Mouse (Mus musculus): ENCODE data around the gene Cdhr1. TPM values are rescaled to one million over a fixed set of nuclear protein-coding genes. Genes with fewer than 3 reads are reported as not detected.

The Cdhr1 gene
- polyA plus RNA-seq, 1 experiment from 2014 or later, result not detected

DNA sequence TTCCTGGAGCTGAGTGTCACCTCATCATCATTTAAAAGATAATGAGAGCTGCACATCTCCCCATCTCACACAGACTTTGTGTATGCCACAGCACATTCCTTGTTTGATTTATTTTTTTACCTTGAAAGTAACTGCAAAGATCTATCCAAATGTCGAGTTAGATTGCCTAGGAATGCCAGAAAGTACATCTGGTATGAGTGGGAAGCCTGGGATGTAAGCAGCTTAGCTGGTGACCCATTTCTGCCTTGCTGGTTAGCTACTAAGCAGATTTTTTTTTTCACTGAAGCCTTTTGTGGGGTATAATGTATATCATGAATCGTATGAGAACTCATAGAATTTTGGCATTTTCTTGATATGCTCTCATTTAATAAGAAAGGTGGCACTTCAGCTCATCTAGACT is 31.5 kb downstream of the Cdhr1 start:
- no peak overlapping the region for H3K4me2 ChIP-seq
- no peak overlapping the region for H3K27ac ChIP-seq
- no peak overlapping the region for H3K4me3 ChIP-seq
- ATAC-seq, result no peak
- no peaks in the 10 kb centered on the region for H3K4me1 ChIP-seq
- no peaks in the 10 kb centered on the region for H3K27me3 ChIP-seq (replicated peaks)
- H3K9me3 ChIP-seq (replicated peaks), result no peaks in the 10 kb centered on the region
- 42% methylated on average over 2 of the region's 2 CpGs for WGBS (ENCODE audit: insufficient replicate concordance)
- no peak overlapping the region for H3K9ac ChIP-seq
- no peaks in the 10 kb centered on the region for H3K36me3 ChIP-seq

DNA sequence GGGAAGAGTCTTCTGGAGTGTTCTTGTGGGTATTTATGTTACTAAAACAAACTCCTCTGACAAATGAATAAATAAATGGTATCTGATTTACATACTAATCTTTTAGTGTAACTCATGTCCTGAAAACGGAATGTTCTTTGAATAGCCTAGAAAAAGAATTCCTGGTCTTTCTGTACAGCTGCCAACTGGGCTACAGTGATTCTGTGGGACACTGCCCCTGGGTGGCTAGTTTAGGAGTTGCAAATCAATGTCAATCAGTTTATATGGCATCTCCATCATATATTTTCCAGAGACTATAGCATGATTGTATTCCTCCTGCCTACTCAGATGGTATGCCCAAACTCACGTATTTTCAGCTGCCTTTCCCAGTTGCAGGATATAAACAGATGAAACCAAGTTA is 33.3 kb downstream of the Cdhr1 start:
- Histone ChIP-seq H3K9me3 (replicated peaks) (no peaks in the 10 kb centered on the region), H3K9ac (no peak overlapping the region), H3K27ac (no peak overlapping the region), H3K4me2 (no peak overlapping the region), H3K27me3 (replicated peaks) (no peaks in the 10 kb centered on the region), H3K4me3 (no peak overlapping the region), H3K36me3 (no peaks in the 10 kb centered on the region), H3K4me1 (no peaks in the 10 kb centered on the region)
- WGBS (ENCODE audit: insufficient replicate concordance), result 42% methylated on average over 2 of the region's 2 CpGs
- no peak for ATAC-seq

DNA sequence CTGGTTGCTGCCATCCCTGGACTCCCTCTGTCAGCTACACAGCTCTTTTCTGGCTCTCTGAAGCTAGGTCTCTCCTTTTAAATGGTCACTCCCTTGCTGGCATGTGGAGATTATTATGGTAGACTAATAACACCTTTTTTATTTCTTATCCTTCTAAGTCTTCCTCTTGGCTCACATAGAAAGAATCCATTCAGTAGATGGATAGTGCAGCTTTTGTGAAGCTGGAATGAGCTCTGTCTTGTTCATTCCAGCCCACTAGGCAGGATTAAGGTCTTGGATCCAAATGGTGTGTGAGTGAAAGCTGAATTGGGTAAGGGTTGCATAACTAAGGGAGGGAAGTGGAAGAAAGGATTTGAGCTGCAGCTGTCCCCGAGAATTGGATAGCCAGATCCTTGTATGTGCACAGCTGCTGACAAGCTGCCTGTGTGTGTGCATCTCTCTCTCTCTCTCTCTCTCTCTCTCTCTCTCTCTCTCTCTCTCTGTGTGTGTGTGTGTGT is 49.2 kb downstream of the Cdhr1 start, which contains the start of gene Rgr:
Gene Rgr, minus strand, starts transcription at position 51 of the 497 bp plus-strand sequence.
- ATAC-seq, result no peak
- Histone ChIP-seq H3K9ac (no peak within 1 kb of the TSS), H3K9me3 (replicated peaks) (no peaks in the 10 kb centered on the region), H3K4me2 (no peak within 1 kb of the TSS), H3K4me1 (no peaks in the 10 kb centered on the region), H3K27me3 (replicated peaks) (no peaks in the 10 kb centered on the region), H3K27ac (no peak within 1 kb of the TSS), H3K4me3 (no peak within 1 kb of the TSS), H3K36me3 (no peaks in the 10 kb centered on the region)
- 62% methylated on average over 1 of the region's 1 CpGs for WGBS (ENCODE audit: insufficient replicate concordance)

DNA sequence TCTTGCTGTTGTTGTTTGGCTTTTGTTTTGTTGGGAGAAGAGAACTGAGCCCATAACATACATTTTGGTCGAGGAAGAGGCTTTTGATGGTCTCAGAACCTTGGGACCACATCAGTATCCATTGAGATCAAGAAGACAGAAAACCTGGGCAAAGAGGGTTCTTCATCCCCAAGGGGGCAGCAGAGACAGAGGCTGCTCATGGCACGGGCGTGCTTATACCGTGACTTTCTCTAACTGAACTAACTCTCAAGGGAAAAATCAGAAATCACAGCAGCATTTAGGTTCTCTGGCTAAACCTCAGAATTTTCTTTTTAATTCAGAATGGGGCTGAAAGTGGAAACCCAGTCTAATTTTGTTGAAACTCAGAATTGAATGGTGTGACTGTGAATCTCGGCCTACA is 63.7 kb downstream of the Cdhr1 start:
- no peak overlapping the region for H3K4me3 ChIP-seq
- H3K9me3 ChIP-seq (replicated peaks), result no peaks in the 10 kb centered on the region
- H3K27me3 ChIP-seq (replicated peaks), result no peaks in the 10 kb centered on the region
- ATAC-seq, result no peak
- no peak overlapping the region for H3K9ac ChIP-seq
- H3K4me1 ChIP-seq, result no peaks in the 10 kb centered on the region
- no peaks in the 10 kb centered on the region for H3K36me3 ChIP-seq
- no peak overlapping the region for H3K27ac ChIP-seq
- no peak overlapping the region for H3K4me2 ChIP-seq
- 44% methylated on average over 5 of the region's 5 CpGs for WGBS (ENCODE audit: insufficient replicate concordance)

DNA sequence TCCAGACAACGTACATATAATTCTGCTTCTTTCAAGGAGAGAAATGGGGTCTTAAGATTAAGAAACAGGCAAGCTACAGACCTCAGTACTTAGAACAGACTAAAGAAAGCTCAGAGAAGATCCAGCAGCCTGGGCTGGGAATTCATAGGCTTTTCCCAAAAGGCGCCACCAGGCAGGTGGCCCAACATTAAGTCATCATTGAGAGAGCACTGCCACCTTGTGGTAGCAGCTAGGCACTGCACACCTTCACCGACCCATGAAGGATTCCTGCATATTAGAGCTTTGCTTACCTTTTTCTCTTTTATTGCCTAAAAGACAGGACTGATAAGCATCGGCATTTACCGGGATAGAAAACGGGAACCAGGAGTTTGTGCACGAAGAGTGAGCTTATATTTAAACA is 64.9 kb downstream of the Cdhr1 start:
- H3K4me2 ChIP-seq, result no peak overlapping the region
- H3K4me3 ChIP-seq, result no peak overlapping the region
- H3K36me3 ChIP-seq, result no peaks in the 10 kb centered on the region
- no peak for ATAC-seq
- H3K27ac ChIP-seq, result no peak overlapping the region
- H3K4me1 ChIP-seq, result no peaks in the 10 kb centered on the region
- H3K9ac ChIP-seq, result no peak overlapping the region
- 16% methylated on average over 7 of the region's 7 CpGs for WGBS (ENCODE audit: insufficient replicate concordance)
- H3K9me3 ChIP-seq (replicated peaks), result no peaks in the 10 kb centered on the region
- H3K27me3 ChIP-seq (replicated peaks), result no peaks in the 10 kb centered on the region

DNA sequence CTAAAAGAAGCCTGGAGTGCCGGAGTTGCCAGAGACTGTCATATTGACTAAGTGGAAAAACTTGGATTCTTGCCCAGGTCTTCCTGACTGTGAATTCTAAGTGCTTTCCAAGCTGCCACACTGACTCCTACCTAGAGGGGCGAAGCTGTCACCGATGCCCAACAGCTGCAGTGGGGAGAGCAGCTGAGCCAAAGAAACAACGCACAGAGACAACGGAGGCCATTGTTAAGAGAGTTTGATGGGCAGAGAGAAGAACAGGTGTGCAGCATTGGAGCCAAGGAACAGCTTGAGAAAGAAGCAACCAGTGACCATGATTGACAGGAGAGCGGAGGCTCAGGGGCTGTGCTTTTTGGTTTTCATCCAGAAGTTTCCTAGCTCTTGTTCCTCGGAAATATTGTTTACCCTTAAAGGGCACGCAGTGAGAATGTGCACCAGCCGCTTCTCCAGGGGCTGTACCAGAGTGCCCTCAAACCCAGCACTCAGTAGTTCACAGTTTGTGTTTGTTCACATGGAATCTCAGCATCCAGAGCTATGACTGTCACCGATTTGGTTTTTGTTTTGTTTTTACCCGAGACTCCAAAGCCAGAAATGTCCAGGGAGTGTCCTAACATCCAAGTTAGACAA is 65.6 kb downstream of the Cdhr1 start:
- Histone ChIP-seq H3K9ac (no peak overlapping the region), H3K36me3 (no peaks in the 10 kb centered on the region), H3K27ac (no peak overlapping the region), H3K4me1 (no peaks in the 10 kb centered on the region), H3K4me2 (no peak overlapping the region), H3K27me3 (replicated peaks) (no peaks in the 10 kb centered on the region), H3K9me3 (replicated peaks) (no peaks in the 10 kb centered on the region), H3K4me3 (no peak overlapping the region)
- WGBS (ENCODE audit: insufficient replicate concordance), result 75% methylated on average over 11 of the region's 11 CpGs
- ATAC-seq, result no peak

DNA sequence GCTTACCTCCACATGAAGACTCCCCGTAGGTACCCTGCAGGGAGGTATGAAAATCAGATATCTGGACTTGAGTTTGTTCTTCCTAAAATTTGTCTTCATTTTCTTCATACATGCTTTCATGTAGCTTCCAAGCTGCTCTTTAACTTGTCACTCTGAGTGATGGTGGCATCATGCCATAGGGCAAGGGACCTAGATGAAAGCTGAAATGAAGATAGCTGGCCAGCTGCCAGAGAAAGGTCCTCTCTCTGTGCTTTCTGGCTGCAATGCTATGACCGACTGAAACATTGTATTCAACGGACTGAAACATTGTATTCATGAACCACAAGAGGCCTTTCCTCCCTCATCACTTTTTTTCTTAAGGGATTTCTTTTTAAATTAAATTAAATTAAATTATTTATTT is 69.6 kb downstream of the Cdhr1 start:
- H3K36me3 ChIP-seq, result no peaks in the 10 kb centered on the region
- no peak overlapping the region for H3K4me2 ChIP-seq
- 69% methylated on average over 3 of the region's 3 CpGs for WGBS (ENCODE audit: insufficient replicate concordance)
- no peak overlapping the region for H3K27ac ChIP-seq
- ATAC-seq, result no peak
- H3K27me3 ChIP-seq (replicated peaks), result no peaks in the 10 kb centered on the region
- no peak overlapping the region for H3K9ac ChIP-seq
- H3K9me3 ChIP-seq (replicated peaks), result no peaks in the 10 kb centered on the region
- H3K4me1 ChIP-seq, result no peaks in the 10 kb centered on the region
- H3K4me3 ChIP-seq, result no peak overlapping the region

DNA sequence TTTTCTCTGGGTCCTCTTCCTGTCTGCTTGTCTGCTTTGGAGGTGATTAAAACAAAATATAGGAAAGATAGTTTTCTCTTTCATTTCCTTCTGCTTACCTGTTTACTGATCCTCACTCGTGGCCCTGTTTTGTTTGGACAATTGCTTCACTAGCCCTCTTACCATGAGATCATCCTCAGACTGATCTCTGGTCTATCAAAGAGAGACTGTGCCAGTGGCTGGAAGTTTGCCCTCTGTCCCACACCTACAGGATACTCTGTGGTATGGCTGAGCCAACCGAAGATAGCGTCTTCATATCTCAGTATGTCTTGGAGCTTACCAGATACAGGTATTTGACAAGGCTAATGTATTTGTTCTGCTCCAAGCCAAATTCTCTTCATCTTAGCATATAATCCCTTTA is 70.2 kb downstream of the Cdhr1 start:
- Histone ChIP-seq H3K4me3 (no peak overlapping the region), H3K9ac (no peak overlapping the region), H3K4me1 (no peaks in the 10 kb centered on the region), H3K27me3 (replicated peaks) (no peaks in the 10 kb centered on the region), H3K27ac (no peak overlapping the region), H3K36me3 (no peaks in the 10 kb centered on the region), H3K9me3 (replicated peaks) (no peaks in the 10 kb centered on the region), H3K4me2 (no peak overlapping the region)
- ATAC-seq, result no peak
- 81% methylated on average over 3 of the region's 3 CpGs for WGBS (ENCODE audit: insufficient replicate concordance)

Other genes starting within 250 kb of the Cdhr1 start
- gene Ccser2, start 129.6 kb downstream of the Cdhr1 start, polyA plus RNA-seq (2016; fragmentation: Nextera tagmentation; extraction: Ambion mirVana), result 6.5 and 7.6 TPM in 2 replicates
- not detected in 2 replicates for gene Rgr, start 49.4 kb downstream of the Cdhr1 start, polyA plus RNA-seq (2016; fragmentation: Nextera tagmentation; extraction: Ambion mirVana)
- not detected in 2 replicates for gene Lrit1, start 43.5 kb downstream of the Cdhr1 start, polyA plus RNA-seq (2016; fragmentation: Nextera tagmentation; extraction: Ambion mirVana)
- gene Lrit2, start 30.4 kb downstream of the Cdhr1 start, polyA plus RNA-seq (2016; fragmentation: Nextera tagmentation; extraction: Ambion mirVana), result not detected in 2 replicates
- not detected in 2 replicates for gene 2610528A11Rik, start 15.7 kb upstream of the Cdhr1 start, polyA plus RNA-seq (2016; fragmentation: Nextera tagmentation; extraction: Ambion mirVana)
- 253 and 263 TPM in 2 replicates for gene Ghitm, start 36.9 kb upstream of the Cdhr1 start, polyA plus RNA-seq (2016; fragmentation: Nextera tagmentation; extraction: Ambion mirVana)